Mouse (Mus musculus) heart, embryonic 11.5 days (tissue): ENCODE results near the gene Zfp617. TPM values are rescaled to one million over a fixed set of nuclear protein-coding genes. Genes with fewer than 3 reads are reported as not detected.
"Not testable (repeated sequence)": the region's sequence is repeated elsewhere in the genome, so short reads cannot be mapped to it uniquely, and the experiment has no call there.

Experiments
- ATAC-seq: fragments of 200-750 bp; cut with Nextera tagmentation; replicated peaks from 2 replicates; pipeline ENCODE4 v1.8.0; 2017; ENCODE audit warnings: moderate library complexity; ENCODE audit not compliant: insufficient number of reproducible peaks, low FRiP score, low TSS enrichment
- H3K27ac ChIP-seq: fragments of 300-500 bp; sonication (generic); 2 replicates; pipeline ENCODE4 v1.5.1; 2014; ENCODE audit warnings: mild to moderate bottlenecking, low read depth, low read length
- H3K27me3 ChIP-seq: fragments of 300-500 bp; sonication (generic); 2 replicates; pipeline ENCODE4 v1.6.1; 2014; ENCODE audit warnings: mild to moderate bottlenecking, low read length, mixed read lengths; ENCODE audit not compliant: control insufficient read depth, insufficient read depth
- H3K36me3 ChIP-seq: fragments of 300-500 bp; sonication (generic); 2 replicates; pipeline ENCODE4 v1.6.1; 2014; ENCODE audit warnings: mild to moderate bottlenecking, low read length, moderate library complexity, mixed read lengths; ENCODE audit not compliant: control insufficient read depth, insufficient read depth
- H3K4me1 ChIP-seq: fragments of 300-500 bp; sonication (generic); 2 replicates; pipeline ENCODE4 v1.6.1; 2014; ENCODE audit warnings: low read length; ENCODE audit not compliant: control insufficient read depth, insufficient read depth
- H3K4me2 ChIP-seq: fragments of 300-500 bp; sonication (generic); 2 replicates; pipeline ENCODE4 v1.6.1; 2014; ENCODE audit warnings: mild to moderate bottlenecking, moderate library complexity
- H3K4me3 ChIP-seq: fragments of 300-500 bp; sonication (generic); 2 replicates; pipeline ENCODE4 v1.5.1; 2014; ENCODE audit warnings: low read depth, low read length
- H3K9ac ChIP-seq: fragments of 300-500 bp; sonication (generic); 2 replicates; pipeline ENCODE4 v1.6.1; 2014; ENCODE audit warnings: mild to moderate bottlenecking, low read depth, low read length, moderate library complexity
- H3K9me3 ChIP-seq: fragments of 300-500 bp; sonication (generic); replicated peaks from 2 replicates; pipeline ENCODE4 v1.6.1; 2016; ENCODE audit warnings: low read length; ENCODE audit not compliant: control insufficient read depth
- WGBS: fragments of 180-500 bp; shearing (Covaris S2); extraction: QIAGEN DNeasy Blood & Tissue Kit; methylation state at CpG from one replicate; pipeline ENCODE4 v1.1.7; 2014; ENCODE audit not compliant: insufficient replicate concordance; 5-methylcytosine and 5-hydroxymethylcytosine counted together
- polyA plus RNA-seq: library from polyadenylated mRNA; unstranded; fragments of >200 nt; fragmentation: Nextera tagmentation; extraction: Ambion mirVana; gene quantifications from 2 replicates; pipeline ENCODE4 v1.2.1, GENCODE M21; 2014

Zfp617 gene
- 34.4 and 36.4 TPM in 2 replicates for polyA plus RNA-seq

GRCm38 (mm10) chr8:71908309-71909261 lies at the start of gene Zfp617, which contains the start of gene Zfp882:
Gene Zfp617 (plus strand): TSS chr8:71908635.
Gene Zfp882 (plus strand): TSS chr8:71908608.
- H3K4me1 ChIP-seq, result no peaks in the 10 kb centered on the region
- 6% methylated on average over 47 of the region's 47 CpGs for WGBS
- ATAC-seq, result peak; percentile 91
- H3K9me3 ChIP-seq, result no peaks in the 10 kb centered on the region
- no peaks in the 10 kb centered on the region for H3K27me3 ChIP-seq
- no peaks in the 10 kb centered on the region for H3K36me3 ChIP-seq
- H3K9ac ChIP-seq, result peak within 1 kb of the TSS; percentile 99
- H3K4me2 ChIP-seq, result peak within 1 kb of the TSS; percentile 75
- H3K27ac ChIP-seq, result peak within 1 kb of the TSS; percentile 94
- H3K4me3 ChIP-seq, result peak within 1 kb of the TSS; percentile 79

GRCm38 (mm10) chr8:71861551-71861950 lies 46.9 kb upstream of the Zfp617 start:
- not testable (repeated sequence) for H3K9me3 ChIP-seq, H3K4me2 ChIP-seq, H3K27ac ChIP-seq, H3K4me3 ChIP-seq, H3K9ac ChIP-seq, H3K27me3 ChIP-seq, ATAC-seq, H3K36me3 ChIP-seq, H3K4me1 ChIP-seq
- 74% methylated on average over 1 of the region's 1 CpGs for WGBS

GRCm38 (mm10) chr8:71862038-71862437 lies 46.4 kb upstream of the Zfp617 start:
- ATAC-seq, H3K4me2 ChIP-seq, H3K4me1 ChIP-seq, H3K9me3 ChIP-seq, H3K9ac ChIP-seq, H3K27me3 ChIP-seq, H3K36me3 ChIP-seq, H3K4me3 ChIP-seq, H3K27ac ChIP-seq: not testable (repeated sequence)

- Histone ChIP-seq H3K4me3 (peak within 1 kb of the TSS; percentile 69), H3K36me3 (peaks cover 14% of the 10 kb centered on the region), H3K9me3 (peaks cover 9% of the 10 kb centered on the region), H3K27me3 (no peaks in the 10 kb centered on the region), H3K27ac (peak within 1 kb of the TSS; percentile 65), H3K4me1 (no peaks in the 10 kb centered on the region; the same call in 1 of the 2 replicates), H3K9ac (peak within 1 kb of the TSS; percentile 84), H3K4me2 (peak within 1 kb of the TSS; percentile 75)
- ATAC-seq, result peak; percentile 89
- WGBS, result 7% methylated on average over 45 of the region's 45 CpGs
Observed at GRCm38 (mm10) chr8:71881618-71882274, 26.7 kb upstream of the Zfp617 start, which contains the start of gene Zfp709. Gene Zfp709 (plus strand): TSS chr8:71882019.

GRCm38 (mm10) chr8:71900666-71901065 lies 7.8 kb upstream of the Zfp617 start:
- H3K27me3 ChIP-seq, H3K4me1 ChIP-seq, H3K36me3 ChIP-seq, H3K9me3 ChIP-seq, ATAC-seq, H3K4me2 ChIP-seq, H3K27ac ChIP-seq, H3K9ac ChIP-seq, H3K4me3 ChIP-seq: not testable (repeated sequence)
- WGBS, result 28% methylated on average over 11 of the region's 11 CpGs

- not testable (repeated sequence) for H3K9ac ChIP-seq, H3K27ac ChIP-seq, ATAC-seq, H3K4me2 ChIP-seq, H3K36me3 ChIP-seq, H3K4me1 ChIP-seq, H3K27me3 ChIP-seq, H3K4me3 ChIP-seq, H3K9me3 ChIP-seq
- WGBS, result 64% methylated on average over 1 of the region's 1 CpGs
Observed at GRCm38 (mm10) chr8:71903084-71903483, 5.4 kb upstream of the Zfp617 start.

GRCm38 (mm10) chr8:71906809-71907208 lies 1.6 kb upstream of the Zfp617 start:
- H3K4me2 ChIP-seq, result no peak overlapping the region
- H3K9me3 ChIP-seq, result no peaks in the 10 kb centered on the region
- no peak overlapping the region for H3K4me3 ChIP-seq
- H3K27ac ChIP-seq, result no peak overlapping the region
- no peaks in the 10 kb centered on the region for H3K36me3 ChIP-seq
- no peak for ATAC-seq
- H3K9ac ChIP-seq, result no peak overlapping the region
- H3K4me1 ChIP-seq, result no peaks in the 10 kb centered on the region
- 93% methylated on average over 1 of the region's 1 CpGs for WGBS
- H3K27me3 ChIP-seq, result no peaks in the 10 kb centered on the region

- no peaks in the 10 kb centered on the region for H3K36me3 ChIP-seq
- no peaks in the 10 kb centered on the region for H3K27me3 ChIP-seq
- peak overlapping the region; percentile 94; the same call in 1 of the 2 replicates for H3K27ac ChIP-seq
- peak overlapping the region; percentile 75 for H3K4me2 ChIP-seq
- no peaks in the 10 kb centered on the region for H3K4me1 ChIP-seq
- no peak overlapping the region for H3K9ac ChIP-seq
- no peaks in the 10 kb centered on the region for H3K9me3 ChIP-seq
- H3K4me3 ChIP-seq, result peak overlapping the region; percentile 79
- 92% methylated on average over 5 of the region's 5 CpGs for WGBS
- no peak for ATAC-seq
Observed at GRCm38 (mm10) chr8:71907798-71908257, 607 bp upstream of the Zfp617 start.
